Mouse (Mus musculus): ENCODE results near the gene Pno1.

Gene Pno1

DNA sequence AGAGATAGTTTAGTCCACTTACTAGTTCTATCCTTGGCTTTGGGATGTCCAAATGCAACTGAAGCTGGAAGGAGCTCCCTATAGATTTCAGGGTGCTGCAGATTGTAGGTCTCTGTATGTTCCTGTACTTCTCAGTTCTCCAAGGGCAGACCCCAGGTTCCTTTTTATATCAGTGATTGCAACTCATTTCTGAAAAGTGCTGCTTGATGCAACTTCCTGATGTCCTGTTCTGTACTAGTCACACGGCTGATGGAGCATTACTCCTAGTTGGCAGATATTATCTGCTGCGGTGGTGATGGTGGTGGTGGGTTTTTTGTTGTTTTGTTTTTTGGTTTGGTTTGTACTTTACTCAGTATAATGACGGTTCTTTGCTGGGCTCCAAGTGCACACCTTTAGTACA, 30.6 kb downstream of the Pno1 start:
- no peak for DNase-seq (ENCODE audit: low spot score in 2 of 2)

DNA sequence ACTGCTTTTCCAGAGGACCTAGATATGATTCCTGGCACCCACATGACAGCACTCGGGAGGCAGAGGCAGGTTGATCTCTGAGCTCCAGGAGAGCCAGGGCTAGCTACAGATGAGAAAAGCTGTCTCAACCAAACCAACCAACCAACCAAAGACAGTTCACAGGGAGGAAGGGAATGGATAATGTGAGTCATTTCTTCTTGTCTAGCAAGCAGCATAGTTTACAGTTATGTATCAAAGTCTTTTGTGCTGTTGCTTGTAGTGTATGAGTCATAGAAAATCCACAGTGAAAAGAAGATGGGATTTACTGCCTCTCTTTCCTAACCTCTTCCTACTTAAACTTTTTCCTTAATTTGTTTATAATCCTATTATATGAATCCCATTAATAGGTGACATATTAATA, 34.7 kb downstream of the Pno1 start:
- no peak for DNase-seq (ENCODE audit: low spot score in 2 of 2)

DNA sequence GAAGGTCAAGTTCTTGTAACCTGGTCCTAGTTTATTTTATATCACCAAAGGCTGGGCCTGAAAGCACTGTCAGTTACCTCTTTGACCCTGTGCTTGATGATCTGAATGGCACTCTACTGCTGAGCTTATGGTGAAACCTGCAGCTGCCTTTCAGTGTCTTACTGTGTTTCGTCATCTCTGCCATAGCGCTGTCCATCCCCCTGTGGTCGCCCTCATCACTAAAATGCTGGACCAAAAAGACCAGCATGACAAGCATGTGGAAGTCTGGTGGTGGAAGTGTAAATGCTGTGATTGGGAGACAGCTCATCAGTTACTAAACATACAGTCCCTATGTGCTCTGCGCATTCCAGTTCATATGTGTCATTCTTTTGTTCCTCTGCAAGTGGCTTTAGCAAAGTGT, 39.1 kb downstream of the Pno1 start:
- DNase-seq (ENCODE audit: low spot score in 2 of 2): no peak

DNA sequence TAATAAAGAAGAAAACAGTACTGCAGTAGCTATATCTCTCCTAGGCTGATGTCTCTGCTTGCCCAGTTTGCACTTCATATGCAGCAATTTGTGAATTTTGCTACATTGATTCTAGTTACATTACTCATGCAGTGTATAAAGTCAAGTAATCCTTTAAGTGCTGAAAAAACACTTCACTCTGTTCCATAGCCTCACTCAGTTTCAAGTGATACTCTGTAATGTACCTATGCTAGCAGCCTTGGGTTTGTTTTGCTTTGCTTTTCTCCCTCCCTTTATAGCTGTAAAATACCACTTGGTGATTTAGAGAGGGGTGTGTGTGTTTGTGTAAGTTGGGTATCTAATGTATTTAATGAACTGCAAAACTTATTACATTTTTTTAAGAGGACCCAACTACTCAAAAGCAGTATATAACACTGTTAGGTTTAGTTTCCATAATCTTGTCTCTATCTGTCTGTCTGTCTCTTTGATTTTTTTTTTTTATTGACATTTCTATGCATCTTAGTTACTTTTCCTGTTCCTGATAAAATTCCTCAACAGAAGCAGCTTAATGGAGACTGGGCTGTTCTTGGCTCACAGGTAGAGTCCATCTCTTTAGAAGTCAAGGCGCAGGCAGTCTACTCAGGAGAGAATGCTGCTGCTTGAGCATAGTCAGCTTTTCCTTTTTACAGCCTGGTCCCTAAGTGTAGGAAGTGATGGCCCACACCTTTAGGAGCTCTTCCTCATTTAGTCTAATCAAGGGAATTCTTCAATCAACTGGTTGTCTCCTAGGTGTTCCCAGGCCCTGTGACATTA, 40.2 kb downstream of the Pno1 start:
- no peak for DNase-seq (ENCODE audit: low spot score in 2 of 2)

DNA sequence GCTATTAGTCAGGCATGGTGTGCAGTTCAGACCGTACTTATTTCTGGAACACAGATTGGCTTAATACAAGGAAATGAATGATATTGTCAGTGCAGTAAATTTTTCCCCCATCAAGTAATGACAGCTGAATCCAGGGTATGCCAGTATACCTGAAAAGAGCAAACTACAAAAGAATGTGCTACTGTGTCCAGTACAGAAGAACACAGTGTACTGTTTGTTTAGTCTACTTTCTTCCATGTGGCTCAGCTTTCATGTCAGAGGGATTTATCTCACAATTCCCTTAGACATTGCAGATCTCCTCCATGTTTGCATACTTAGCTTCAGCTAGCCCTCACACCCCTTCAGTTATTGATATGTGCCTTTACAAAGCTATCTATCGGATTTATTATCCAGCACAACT, 42.1 kb downstream of the Pno1 start:
- no peak for DNase-seq (ENCODE audit: low spot score in 2 of 2)

DNA sequence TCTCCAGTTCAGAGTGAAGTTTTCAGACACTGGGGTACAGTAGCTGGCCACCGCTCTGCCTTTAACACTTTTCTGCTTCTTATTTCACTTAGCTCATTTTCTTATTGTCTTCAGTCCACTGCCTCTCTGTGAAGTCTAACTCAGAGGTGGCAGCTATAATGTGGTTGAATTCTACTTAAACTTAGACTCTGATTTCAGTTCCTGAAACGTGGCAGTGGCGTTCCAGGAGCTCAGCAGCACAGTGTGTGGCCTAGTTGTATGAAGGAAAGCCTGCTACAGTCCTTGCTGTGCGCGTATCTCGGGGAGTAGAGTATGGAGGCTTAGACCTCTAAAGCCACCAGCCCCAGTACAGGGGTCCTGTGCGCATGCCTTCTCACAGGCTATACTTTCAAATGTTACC, 44.7 kb downstream of the Pno1 start:
- DNase-seq (ENCODE audit: low spot score in 2 of 2): peak in 1 of 2 experiments; percentile 14

DNA sequence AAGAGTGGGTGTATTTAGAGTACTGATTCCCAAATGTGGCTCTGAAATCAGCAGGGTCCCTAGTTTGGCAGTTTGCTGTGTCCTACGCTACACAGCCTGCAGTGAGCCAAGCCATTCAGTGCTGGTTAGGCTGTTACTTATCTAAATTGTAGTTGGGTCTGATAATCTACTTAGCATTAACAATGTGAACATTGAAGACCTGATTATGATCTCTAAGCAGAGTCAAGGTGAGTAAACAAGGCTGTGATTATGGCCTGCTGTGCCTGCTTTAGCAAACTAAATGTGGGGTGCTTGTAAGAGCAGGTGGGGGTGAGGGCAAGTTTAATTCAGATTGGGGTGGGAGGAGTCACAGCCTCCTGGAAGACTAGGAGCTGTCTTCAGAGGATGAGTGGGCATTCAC, 47.4 kb downstream of the Pno1 start:
- no peak for DNase-seq (ENCODE audit: low spot score in 2 of 2)

DNA sequence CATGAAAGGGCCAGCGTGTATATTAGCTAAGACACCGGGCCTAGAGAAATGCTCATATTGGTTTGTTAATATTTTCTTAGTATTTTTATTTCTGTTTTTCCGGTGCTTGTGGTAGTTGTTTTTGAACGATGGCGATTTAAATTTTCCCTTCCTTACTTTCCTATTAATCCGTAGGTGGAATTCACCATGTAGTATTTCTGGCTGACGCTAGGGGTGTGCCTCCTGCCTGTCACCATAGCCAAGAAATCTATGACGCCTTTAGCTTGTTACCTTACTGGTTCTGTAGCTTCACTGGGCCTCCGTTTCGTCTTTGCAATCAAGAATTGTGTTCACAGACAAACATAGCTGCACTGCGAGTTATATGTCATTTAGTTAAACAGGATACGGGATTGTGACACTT, 51.1 kb downstream of the Pno1 start:
- peak in 1 of 2 experiments; percentile 36 for DNase-seq (ENCODE audit: low spot score in 2 of 2)

DNA sequence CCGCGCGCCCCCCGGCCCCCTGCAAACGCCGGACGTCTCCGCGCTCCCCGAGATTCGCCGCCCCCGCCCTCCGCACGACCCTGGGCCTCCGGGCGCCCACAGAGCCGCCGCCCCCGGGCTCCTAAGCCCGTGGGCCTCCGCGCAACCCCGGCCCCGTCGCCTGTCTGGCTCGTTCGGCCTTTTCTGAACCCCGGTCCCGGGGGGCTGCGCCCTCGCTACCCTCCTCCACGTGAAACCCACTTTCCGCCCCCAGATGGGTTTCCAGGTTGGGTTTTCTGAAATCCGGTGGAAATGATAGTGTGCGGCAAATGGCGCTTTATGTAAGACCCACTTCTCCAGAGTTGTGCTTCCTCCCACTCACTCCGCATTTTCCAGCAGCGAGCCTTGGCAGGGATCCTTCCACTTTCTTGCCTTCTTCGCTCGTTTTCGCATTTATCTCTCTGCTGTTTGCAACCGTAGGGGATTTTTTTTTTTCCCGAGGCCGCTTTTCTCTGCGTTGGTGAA, 51.6 kb downstream of the Pno1 start:
- DNase-seq (ENCODE audit: low spot score in 2 of 2): peak; percentile 20 to 32

DNA sequence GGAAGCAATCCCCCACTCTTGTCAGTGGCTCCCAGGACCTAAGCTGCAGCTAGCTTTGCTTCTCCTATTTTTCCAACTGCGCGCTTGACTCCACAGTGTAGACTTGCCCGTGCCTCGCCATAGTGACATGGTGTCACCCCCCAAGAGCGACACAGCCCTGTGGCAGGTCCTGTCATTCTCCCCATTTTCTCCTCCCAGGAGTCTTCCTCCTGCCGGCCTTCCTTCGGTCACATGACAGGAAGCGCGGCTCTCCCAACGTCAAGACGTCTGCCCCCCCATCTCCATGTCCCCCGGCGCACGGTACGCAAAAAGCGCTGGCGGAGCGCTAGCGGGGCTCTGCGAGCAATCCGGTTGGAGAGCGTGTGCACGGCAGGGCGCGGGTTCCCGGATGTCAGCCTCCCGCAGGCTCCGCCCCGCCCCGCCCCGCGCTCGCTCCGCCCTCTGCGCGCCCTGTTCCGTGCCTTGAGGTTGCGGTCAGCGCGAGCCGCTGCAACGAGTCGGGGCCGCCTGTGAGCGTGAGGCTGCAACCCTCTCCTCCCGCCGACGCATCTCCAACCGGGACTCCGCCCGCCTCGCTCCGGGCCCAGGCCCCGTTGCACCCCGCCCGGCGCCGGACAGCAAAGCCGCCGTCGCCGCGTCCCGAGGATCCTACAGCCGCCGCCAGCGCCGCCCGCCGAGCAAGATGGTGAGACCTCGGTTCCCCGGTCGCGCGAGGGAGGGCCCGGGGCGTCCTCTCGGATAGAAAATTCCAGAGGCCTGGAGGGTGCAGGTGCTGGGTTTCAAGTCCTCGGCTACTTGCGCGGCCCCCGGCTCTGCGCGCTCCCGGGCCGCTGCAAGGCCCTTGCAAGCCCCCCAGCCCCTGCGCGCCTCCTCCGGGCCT, 52.3 kb downstream of the Pno1 start, which contains the start of gene Ppp3r1:
Gene Ppp3r1 (plus strand): TSS at position 406 of the 880 bp plus-strand sequence.
- peak; percentile 93 to 95 for DNase-seq (ENCODE audit: low spot score in 2 of 2)

Measured in spleen, postnatal 14 days (tissue).